Mouse (Mus musculus) limb, embryonic 11.5 days (tissue): ENCODE measurements around the gene Ret. TPM values are rescaled to one million over a fixed set of nuclear protein-coding genes. Genes with fewer than 3 reads are reported as not detected.

Experiments
- ATAC-seq: fragments of 200-750 bp; cut with Nextera tagmentation; 2 replicates; pipeline ENCODE4 v1.8.0; 2017; ENCODE audit warnings: low read depth; ENCODE audit not compliant: insufficient number of reproducible peaks, low FRiP score, low TSS enrichment
- DNase-seq: peaks from one replicate; pipeline ENCODE4 v3.0.0-alpha.2; 2015; ENCODE audit warnings: low spot score
- H3K27ac ChIP-seq: fragments of 300-500 bp; sonication (generic); replicated peaks from 2 replicates; pipeline ENCODE4 v1.5.1; 2014; ENCODE audit warnings: low read depth, mild to moderate bottlenecking, low read length
- H3K27me3 ChIP-seq: fragments of 300-500 bp; sonication (generic); 2 replicates; pipeline ENCODE4 v1.6.1; 2014; ENCODE audit warnings: mild to moderate bottlenecking, low read length, mixed read lengths; ENCODE audit not compliant: control insufficient read depth, insufficient read depth
- H3K36me3 ChIP-seq: fragments of 300-500 bp; sonication (generic); 2 replicates; pipeline ENCODE4 v1.6.1; 2014; ENCODE audit warnings: mild to moderate bottlenecking, low read length, moderate library complexity, mixed read lengths; ENCODE audit not compliant: control insufficient read depth, insufficient read depth
- H3K4me1 ChIP-seq: fragments of 300-500 bp; sonication (generic); 2 replicates; pipeline ENCODE4 v1.6.1; 2014; ENCODE audit warnings: low read length, mixed read lengths; ENCODE audit not compliant: control insufficient read depth, insufficient read depth
- H3K4me2 ChIP-seq: fragments of 300-500 bp; sonication (generic); 2 replicates; pipeline ENCODE4 v1.6.1; 2014; ENCODE audit warnings: low read depth, mild to moderate bottlenecking, moderate library complexity; ENCODE audit not compliant: severe bottlenecking
- H3K4me3 ChIP-seq: fragments of 300-500 bp; sonication (generic); 2 replicates; pipeline ENCODE4 v1.5.1; 2014; ENCODE audit warnings: low read depth, low read length
- H3K9ac ChIP-seq: fragments of 300-500 bp; sonication (generic); 2 replicates; pipeline ENCODE4 v1.6.1; 2014; ENCODE audit warnings: mild to moderate bottlenecking, low read length
- H3K9me3 ChIP-seq: fragments of 300-500 bp; sonication (generic); 2 replicates; pipeline ENCODE4 v1.6.1; 2016; ENCODE audit warnings: low read length; ENCODE audit not compliant: control insufficient read depth
- WGBS: fragments of 180-500 bp; shearing (Covaris S2); extraction: QIAGEN DNeasy Blood & Tissue Kit; methylation state at CpG from one replicate; pipeline ENCODE4 v1.1.7; 2014; 5-methylcytosine and 5-hydroxymethylcytosine counted together
- polyA plus RNA-seq: library from polyadenylated mRNA; unstranded; fragments of >200 nt; fragmentation: Nextera tagmentation; extraction: Ambion mirVana; gene quantifications from 2 replicates; pipeline ENCODE4 v1.2.1, GENCODE M21; 2014

The Ret gene
- polyA plus RNA-seq, 1 experiment from 2014 or later, result 0.04 TPM

DNA sequence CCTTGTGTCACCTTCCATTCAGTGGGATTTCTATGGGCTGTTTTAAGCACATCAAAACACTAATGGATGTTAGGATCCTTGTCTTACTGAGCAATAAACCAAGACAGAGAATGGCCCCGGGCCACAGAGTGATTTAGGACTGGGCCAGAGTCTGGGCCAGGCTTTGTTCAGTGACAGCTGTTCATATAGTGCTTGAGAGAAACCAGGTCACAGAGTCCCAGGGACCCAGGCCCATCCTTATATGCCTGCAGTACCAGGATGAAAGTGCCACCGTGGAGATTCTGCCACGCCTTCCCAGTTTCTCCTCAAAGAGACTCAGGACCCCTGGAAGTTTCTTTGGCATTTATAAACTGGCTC, 10.3 kb downstream of the Ret start:
- H3K4me2 ChIP-seq, result no peak overlapping the region
- DNase-seq (no peak), ATAC-seq (no peak)
- H3K4me3 ChIP-seq, result no peak overlapping the region
- no peaks in the 10 kb centered on the region for H3K27me3 ChIP-seq
- no peaks in the 10 kb centered on the region for H3K9me3 ChIP-seq
- no peak overlapping the region for H3K27ac ChIP-seq
- no peaks in the 10 kb centered on the region for H3K36me3 ChIP-seq
- WGBS, result 44% methylated on average over 3 of the region's 3 CpGs
- H3K4me1 ChIP-seq, result no peaks in the 10 kb centered on the region
- no peak overlapping the region for H3K9ac ChIP-seq

DNA sequence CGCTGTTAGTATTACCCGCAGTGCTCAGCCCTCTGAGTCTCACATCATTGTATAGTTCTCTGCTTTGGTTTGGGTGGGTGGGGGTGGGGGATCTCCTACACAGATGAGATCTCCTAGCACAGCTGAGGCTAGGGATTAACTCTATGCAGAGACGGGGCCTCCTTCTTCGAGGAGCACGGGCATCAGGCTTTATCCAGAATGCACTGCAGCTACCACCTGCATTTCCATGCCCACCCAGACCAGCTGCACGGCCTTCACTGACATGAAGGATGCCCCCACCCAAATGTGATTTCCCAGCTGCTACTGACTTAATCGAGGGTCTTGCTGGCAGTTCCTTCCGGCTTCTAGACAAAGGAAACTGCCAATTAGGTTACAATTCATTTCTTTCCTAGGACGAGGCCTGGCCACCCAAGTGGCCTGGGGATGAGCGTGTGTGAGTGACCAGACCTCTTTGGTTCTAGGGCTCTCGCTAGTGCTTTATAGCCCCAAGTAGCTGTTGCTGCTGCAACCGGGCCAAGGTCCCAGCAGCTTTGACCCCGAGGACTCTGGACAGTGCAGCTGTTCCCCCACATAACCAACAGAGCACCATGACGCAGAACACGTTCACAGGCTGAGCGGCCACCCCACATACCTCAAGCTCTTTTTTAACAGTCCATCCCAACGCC, 10.8 kb downstream of the Ret start:
- Histone ChIP-seq H3K36me3 (no peaks in the 10 kb centered on the region), H3K9ac (no peak overlapping the region), H3K4me1 (no peaks in the 10 kb centered on the region), H3K4me3 (no peak overlapping the region), H3K27me3 (no peaks in the 10 kb centered on the region), H3K9me3 (no peaks in the 10 kb centered on the region), H3K4me2 (no peak overlapping the region), H3K27ac (no peak overlapping the region)
- no peak for ATAC-seq
- 40% methylated on average over 17 of the region's 17 CpGs for WGBS
- DNase-seq, result no peak

DNA sequence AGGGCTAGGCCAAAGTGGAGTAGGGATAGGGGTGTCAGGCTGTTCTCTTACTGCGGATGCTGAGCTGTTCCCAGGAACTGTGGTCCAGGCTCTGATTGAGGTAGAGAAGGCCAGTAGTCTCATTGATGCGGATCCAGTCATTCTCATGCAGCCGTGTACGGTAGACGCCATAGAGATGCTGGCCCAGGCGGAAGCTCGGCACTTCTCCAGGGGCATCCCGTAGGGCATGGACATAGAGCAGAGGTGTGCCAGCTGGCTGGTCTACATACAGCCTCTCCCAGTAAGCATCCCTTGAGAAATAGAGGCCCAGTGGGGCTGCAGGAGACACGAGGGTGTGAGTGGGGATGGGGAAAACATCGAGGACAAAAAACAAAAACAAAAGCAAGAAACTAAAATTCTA, 13.4 kb downstream of the Ret start:
- ATAC-seq (no peak), DNase-seq (no peak)
- H3K4me2 ChIP-seq, result no peak overlapping the region
- H3K36me3 ChIP-seq, result no peaks in the 10 kb centered on the region
- WGBS, result 88% methylated on average over 10 of the region's 10 CpGs
- H3K27ac ChIP-seq, result no peak overlapping the region
- H3K9ac ChIP-seq, result no peak overlapping the region
- no peaks in the 10 kb centered on the region for H3K27me3 ChIP-seq
- H3K4me3 ChIP-seq, result no peak overlapping the region
- H3K4me1 ChIP-seq, result no peaks in the 10 kb centered on the region
- H3K9me3 ChIP-seq, result no peaks in the 10 kb centered on the region

DNA sequence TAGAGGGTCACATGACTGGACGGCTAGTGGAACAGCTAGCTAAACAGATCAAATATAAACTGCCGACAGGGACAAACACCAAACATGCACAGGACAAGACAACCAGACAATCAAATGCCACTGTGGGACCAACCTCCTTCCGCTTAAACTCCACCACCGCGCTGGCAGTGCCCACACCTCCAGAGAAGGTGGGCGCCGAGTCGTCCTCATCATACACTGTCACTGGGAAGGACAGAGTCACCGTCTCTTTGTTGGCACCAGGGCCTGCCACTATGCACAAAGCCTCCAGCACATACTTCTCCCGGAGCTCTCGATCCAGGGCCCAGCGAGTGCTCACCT, 17.5 kb downstream of the Ret start:
- Histone ChIP-seq H3K9me3 (no peaks in the 10 kb centered on the region), H3K27ac (no peak overlapping the region), H3K27me3 (no peaks in the 10 kb centered on the region), H3K4me1 (no peaks in the 10 kb centered on the region), H3K9ac (no peak overlapping the region), H3K36me3 (no peaks in the 10 kb centered on the region), H3K4me3 (no peak overlapping the region), H3K4me2 (no peak overlapping the region)
- no peak for DNase-seq
- ATAC-seq, result no peak
- WGBS, result 87% methylated on average over 12 of the region's 12 CpGs

- 67% methylated on average over 13 of the region's 13 CpGs for WGBS
- H3K4me1 ChIP-seq, result no peaks in the 10 kb centered on the region
Measured at GRCm38 (mm10) chr6:118179316-118180084, 18.0 kb downstream of the Ret start.

GRCm38 (mm10) chr6:118173975-118174328, 23.6 kb downstream of the Ret start:
- no peak for ATAC-seq
- H3K4me2 ChIP-seq, result no peak overlapping the region
- no peaks in the 10 kb centered on the region for H3K4me1 ChIP-seq
- no peak overlapping the region for H3K27ac ChIP-seq
- H3K27me3 ChIP-seq, result no peaks in the 10 kb centered on the region
- no peak for DNase-seq
- H3K36me3 ChIP-seq, result no peaks in the 10 kb centered on the region
- H3K9me3 ChIP-seq, result no peaks in the 10 kb centered on the region
- no peak overlapping the region for H3K4me3 ChIP-seq
- no peak overlapping the region for H3K9ac ChIP-seq
- WGBS, result 76% methylated on average over 5 of the region's 5 CpGs

More at GRCm38 (mm10) chr6:118179316-118180084, 18.0 kb downstream of the Ret start:
- H3K9me3 ChIP-seq, result no peaks in the 10 kb centered on the region
- no peak overlapping the region for H3K4me2 ChIP-seq
- H3K9ac ChIP-seq, result no peak overlapping the region
- H3K4me3 ChIP-seq, result no peak overlapping the region
- H3K27me3 ChIP-seq, result no peaks in the 10 kb centered on the region
- no peaks in the 10 kb centered on the region for H3K36me3 ChIP-seq
- H3K27ac ChIP-seq, result no peak overlapping the region
- peak; percentile 77 for DNase-seq
- ATAC-seq, result 0 out of 2 replicates have a peak, but pooled peaks have one; percentile 44

DNA sequence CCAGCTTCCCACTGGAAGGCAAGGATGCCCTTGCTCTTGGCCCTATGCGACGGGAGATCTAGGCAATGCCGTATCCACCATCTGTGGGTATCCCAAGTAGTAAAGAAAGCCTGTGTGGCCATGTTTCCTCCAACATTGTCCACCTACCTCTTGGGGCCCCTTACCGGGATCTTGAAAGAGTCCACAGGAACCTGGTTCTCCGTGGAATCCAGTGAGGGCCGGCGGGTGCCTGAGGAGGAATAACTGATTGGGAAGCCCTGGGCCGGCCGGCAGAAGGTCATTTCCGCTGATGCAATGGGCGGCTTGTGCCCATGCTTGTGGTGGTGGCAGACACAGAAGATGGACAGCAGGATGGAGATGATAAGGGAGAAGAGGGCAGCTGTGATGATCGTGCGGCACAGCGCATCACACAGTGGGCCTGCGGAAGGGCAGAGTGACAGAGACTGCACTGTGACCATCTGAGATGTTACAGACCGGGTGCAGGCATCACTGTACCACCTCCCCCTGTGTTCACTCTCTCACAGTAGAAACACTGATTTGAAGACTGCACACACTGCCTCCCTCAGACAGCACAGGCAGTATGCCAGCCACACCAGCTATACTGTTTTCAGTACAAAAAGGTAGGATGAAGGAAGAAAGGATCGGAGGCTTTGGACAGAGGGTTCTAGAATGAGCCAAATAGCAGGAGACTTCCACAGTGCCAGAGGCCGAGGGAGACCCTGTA, 24.1 kb downstream of the Ret start:
- Histone ChIP-seq H3K27me3 (no peaks in the 10 kb centered on the region), H3K27ac (no peak overlapping the region), H3K4me1 (no peaks in the 10 kb centered on the region), H3K36me3 (no peaks in the 10 kb centered on the region), H3K4me2 (no peak overlapping the region), H3K9ac (no peak overlapping the region), H3K4me3 (no peak overlapping the region), H3K9me3 (no peaks in the 10 kb centered on the region)
- no peak for ATAC-seq
- 94% methylated on average over 18 of the region's 18 CpGs for WGBS
- no peak for DNase-seq

- ATAC-seq (no peak), DNase-seq (no peak)
- H3K36me3 ChIP-seq, result no peaks in the 10 kb centered on the region
- no peak overlapping the region for H3K9ac ChIP-seq
- H3K27ac ChIP-seq, result no peak overlapping the region
- no peaks in the 10 kb centered on the region for H3K27me3 ChIP-seq
- 90% methylated on average over 7 of the region's 7 CpGs for WGBS
- no peaks in the 10 kb centered on the region for H3K9me3 ChIP-seq
- H3K4me2 ChIP-seq, result no peak overlapping the region
- H3K4me1 ChIP-seq, result no peaks in the 10 kb centered on the region
- H3K4me3 ChIP-seq, result no peak overlapping the region
Measured at GRCm38 (mm10) chr6:118171386-118171785, 26.1 kb downstream of the Ret start.
